Mouse (Mus musculus) thymus, postnatal 10 days (tissue): Measurements from ENCODE around the gene Trp53i11.

Experiments
- DNase-seq, 2 experiments: peaks; one replicate each; pipeline ENCODE4 v3.0.0; 2021; ENCODE audit warnings: low spot score in 2 of 2

The Trp53i11 gene

GRCm38 (mm10) chr2:93198846-93199245 is 11.5 kb downstream of the Trp53i11 start:
- peak; percentile 94 to 99 for DNase-seq

GRCm38 (mm10) chr2:93199531-93199974 is 12.2 kb downstream of the Trp53i11 start:
- peak; percentile 58 to 71 for DNase-seq

DNA sequence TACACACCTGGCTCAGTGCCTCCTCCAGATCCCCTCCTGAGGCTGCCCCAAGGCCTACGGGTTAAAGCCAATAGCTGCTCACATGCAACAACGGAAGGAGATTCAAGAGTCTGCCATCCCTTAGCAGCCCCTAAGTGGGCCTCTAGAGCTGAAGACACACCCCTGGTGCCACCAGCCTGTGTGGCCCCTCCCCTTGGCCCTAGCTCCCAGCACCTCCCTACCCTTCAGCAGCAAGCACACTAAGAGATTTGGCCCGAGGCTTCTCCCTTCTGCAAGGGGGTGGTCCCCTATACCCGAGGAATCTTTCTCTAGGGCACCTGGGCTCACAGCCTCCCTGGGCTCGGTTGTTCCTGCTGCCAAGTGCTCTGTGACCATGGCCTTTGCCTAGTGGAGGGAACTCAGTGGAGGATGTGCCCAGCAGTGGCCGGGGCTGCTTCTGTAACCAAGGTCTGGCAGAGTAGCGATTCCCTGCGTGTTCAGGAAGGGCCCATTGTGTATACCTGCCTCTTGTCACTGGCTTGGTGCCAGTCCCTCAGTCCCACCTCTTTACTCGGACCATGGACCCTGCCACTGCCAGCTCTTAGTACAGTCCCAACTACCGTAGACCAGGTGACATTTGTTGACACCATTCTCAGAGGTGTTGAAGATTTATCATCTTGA is 13.5 kb downstream of the Trp53i11 start:
- peak; percentile 46 to 59 for DNase-seq

GRCm38 (mm10) chr2:93201997-93202396 is 14.6 kb downstream of the Trp53i11 start:
- DNase-seq, result no peak

DNA sequence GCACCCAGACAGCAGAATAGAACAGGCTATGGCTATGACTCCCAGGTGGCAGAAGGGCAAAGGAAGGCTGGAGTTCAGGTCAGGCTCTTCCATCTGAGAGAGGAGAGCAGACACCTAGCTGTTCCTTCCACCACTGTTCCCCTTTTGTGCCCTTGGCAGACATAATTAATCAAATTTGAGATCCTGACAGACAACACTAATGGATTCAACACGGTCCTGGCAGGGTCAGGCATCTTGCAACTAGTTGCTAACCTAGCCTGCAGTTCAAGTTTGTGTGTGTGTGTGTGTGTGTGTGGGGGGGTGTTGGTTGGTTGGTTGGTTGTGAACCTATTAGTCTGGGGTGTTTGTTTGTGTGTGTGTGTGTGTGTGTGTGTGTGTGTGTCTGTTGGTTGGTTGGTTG is 15.4 kb downstream of the Trp53i11 start:
- DNase-seq, result no peak

DNA sequence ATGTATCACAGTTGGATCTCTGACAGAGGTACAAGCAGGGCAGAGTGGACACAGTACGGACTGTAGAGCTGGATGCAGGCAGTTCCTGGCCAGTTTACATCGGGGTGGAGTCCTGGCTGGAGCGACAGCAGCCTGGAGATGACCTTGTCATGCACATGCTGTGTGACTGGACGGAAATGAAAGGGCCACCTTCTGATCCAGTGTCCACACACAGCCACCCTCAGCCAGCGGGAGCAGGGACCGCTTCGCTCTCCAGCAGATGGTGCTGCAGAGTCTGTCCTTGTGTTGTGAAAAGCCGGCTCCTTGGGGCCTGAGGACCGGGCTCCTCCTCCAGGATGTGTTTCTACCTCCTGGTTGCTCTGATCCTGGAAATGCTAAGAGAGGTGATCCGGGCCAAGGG is 16.3 kb downstream of the Trp53i11 start:
- DNase-seq, result peak; percentile 48 to 72

GRCm38 (mm10) chr2:93204571-93204970 is 17.2 kb downstream of the Trp53i11 start:
- peak; percentile 46 to 60 for DNase-seq

GRCm38 (mm10) chr2:93206126-93206525 is 18.8 kb downstream of the Trp53i11 start:
- DNase-seq, result no peak

DNA sequence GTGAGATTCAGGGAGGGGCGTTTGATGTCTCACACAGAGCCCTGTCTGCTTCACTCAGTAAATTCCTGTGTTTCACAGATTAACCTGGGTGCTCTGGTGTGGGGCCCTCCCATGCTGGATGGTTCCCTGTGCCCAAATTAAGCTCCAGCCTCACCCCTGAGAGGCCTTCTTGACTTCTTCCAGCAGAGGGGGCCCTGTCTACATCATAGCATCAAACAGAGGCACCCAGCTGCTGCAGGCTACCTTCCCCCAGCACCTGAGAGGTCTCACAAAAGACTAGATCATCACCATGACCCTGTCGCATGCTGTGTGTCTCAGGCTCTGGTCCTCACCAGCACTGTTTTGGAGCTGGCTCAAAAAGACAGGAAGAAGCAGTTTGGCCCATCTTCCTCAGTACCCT is 25.0 kb downstream of the Trp53i11 start:
- peak in 1 of 2 experiments; percentile 22 for DNase-seq

DNA sequence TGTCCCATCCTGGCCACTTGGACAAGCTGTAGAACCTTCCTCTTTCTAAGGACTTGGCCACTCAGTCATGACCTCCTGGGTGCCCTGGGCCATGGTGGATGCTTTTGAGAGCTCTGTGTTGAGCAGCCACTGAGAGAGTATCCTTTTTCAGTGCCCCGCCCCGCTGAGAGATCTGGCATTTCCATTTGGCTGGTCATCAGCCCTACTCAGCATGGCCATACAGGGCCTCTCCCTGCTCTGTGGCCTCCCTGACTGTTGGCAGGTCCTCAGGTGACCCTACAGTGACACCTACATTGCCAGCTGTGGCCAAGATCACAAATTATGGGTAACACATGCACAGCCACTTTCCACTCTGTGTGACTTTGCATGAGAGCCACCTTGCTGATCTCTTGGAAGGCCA is 25.5 kb downstream of the Trp53i11 start:
- no peak for DNase-seq

GRCm38 (mm10) chr2:93214192-93214591 is 26.8 kb downstream of the Trp53i11 start:
- DNase-seq, result peak in 1 of 2 experiments; percentile 13

DNA sequence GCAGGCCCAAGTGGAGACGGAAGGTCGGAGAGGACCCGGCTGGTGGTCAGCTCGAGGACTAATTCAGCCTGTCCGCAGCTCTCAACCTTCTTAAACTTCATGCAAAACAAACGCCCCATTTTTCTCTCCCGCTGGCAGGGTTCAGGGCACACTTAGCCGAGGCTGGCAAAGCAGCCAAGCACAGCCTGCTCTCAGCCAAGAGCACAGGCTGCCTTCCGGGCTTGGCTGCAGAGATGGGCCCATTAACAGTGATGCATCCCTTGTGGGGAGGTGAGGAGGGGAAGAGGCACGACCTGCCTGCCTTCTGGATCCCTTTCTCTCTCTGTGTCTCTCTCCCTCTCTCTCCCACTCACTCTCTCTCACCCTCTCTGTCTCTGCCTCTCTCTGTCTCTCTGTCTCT is 28.4 kb downstream of the Trp53i11 start:
- no peak for DNase-seq

- DNase-seq, result peak; percentile 67 to 90
Observed at GRCm38 (mm10) chr2:93217015-93217414, 29.7 kb downstream of the Trp53i11 start.

- DNase-seq, result no peak
Observed at GRCm38 (mm10) chr2:93218353-93218990, 31.1 kb downstream of the Trp53i11 start.

- DNase-seq, result no peak
Observed at GRCm38 (mm10) chr2:93219576-93219975, 32.2 kb downstream of the Trp53i11 start.

DNA sequence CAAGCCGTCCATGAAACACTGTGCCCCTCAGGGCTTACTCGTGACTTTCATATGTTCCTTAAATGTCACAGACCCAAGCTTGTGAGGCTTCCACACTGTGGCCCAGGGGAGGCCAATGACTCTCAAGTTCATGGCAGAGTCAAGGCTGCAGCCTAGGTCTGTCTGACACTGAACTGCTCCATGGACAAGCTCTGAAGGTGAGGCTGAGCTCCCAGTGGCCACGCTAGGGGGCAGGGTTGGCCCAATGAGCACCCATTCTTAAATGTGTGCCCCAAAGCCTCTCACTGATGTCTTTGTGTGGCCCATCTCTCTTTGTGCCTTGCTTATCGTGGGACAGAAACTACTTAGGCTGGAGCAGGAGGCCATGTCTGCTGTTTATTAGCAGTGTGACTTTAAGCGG is 33.1 kb downstream of the Trp53i11 start:
- DNase-seq, result no peak

DNA sequence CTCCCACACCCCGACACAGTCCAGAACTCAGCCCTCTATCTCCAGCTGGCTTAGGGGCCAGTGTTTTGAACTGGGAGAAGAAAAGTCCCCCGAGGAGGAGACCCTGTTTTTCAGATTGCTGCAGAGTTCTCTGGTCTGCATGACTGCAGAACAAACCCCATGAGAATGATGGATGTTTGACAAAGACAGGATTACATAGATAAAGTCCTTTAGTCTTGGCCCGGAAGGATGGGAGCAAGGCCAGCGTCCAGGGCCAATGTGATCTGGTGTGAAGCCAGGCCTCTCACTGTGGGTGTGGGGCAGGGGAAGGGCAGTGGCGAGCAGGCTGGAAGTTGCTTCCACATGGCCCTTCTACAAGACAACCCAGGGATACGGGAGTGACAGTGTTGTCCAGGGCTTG is 36.1 kb downstream of the Trp53i11 start:
- no peak for DNase-seq

DNA sequence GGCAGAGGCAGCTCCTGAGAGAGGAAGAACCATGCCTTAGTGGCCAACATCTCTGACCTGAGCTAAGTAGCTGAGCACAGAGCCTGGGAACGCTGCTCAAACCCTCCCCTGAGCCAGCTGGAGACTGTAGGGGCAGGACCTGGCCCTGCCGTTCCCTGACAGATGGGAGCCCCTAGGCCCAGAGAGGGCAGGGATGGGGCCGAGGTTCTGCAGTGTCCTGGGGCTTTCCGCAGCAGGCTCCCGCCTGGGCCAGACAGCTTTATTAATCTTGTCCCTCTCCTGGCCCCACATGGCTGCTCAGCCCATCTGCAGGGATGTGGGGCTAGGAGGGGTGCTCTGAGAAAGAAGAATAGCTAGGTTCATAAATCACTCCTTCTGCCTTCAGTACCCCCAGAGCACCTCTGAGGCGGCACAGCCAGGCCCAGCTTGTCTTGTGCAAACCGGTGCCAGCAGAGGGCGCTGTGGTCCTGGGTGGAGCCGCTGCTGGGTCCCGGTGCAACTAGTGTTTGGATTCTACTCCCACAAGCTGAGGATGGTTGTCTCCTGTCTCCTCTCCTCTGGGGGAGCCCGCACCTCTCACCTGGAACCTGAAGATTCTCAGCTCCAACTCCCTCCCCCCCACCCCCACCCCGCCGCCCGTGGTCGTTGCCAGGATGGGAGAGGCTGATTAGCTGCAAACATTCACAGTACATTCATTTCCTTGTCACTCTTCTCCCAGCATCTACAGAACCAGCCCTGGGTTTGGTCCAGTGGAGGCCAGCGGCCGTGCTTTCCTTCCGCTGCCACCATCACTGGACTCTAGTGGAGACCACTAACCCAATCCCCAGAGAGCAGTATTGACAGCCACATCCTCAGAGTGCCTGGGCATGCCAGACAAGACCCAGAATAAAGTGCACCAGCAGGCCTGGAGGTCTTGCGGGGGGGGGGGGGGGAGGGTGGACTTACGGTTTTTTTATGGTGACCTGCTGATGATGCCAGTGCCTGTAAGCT is 39.6 kb downstream of the Trp53i11 start:
- peak; percentile 39 to 84 for DNase-seq

GRCm38 (mm10) chr2:93227713-93228479 is 40.5 kb downstream of the Trp53i11 start:
- no peak for DNase-seq

GRCm38 (mm10) chr2:93228480-93228824 is 41.1 kb downstream of the Trp53i11 start:
- DNase-seq, result no peak

GRCm38 (mm10) chr2:93232141-93232540 is 44.8 kb downstream of the Trp53i11 start:
- DNase-seq, result no peak

DNA sequence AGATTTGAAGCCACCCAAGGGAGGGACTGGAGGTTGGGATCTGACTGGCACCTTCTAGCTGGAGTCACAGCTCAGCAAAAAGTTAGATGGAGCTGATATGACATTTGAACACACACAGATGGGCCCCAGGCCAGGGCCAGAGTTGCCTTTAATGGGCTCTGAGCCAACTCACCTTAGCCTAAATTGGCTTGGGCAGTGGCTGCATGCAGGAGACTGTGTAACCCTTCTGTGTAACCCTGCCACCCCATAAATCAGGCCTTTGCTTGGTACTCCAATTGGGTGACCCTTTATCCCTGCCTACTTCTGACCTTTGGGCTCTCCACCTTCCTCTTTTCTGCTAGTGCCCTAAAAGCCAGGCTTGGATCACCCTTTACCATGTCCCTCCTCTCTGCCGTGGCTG is 49.7 kb downstream of the Trp53i11 start:
- no peak for DNase-seq
